Mouse (Mus musculus): ENCODE data around the gene Maip1.

DNA sequence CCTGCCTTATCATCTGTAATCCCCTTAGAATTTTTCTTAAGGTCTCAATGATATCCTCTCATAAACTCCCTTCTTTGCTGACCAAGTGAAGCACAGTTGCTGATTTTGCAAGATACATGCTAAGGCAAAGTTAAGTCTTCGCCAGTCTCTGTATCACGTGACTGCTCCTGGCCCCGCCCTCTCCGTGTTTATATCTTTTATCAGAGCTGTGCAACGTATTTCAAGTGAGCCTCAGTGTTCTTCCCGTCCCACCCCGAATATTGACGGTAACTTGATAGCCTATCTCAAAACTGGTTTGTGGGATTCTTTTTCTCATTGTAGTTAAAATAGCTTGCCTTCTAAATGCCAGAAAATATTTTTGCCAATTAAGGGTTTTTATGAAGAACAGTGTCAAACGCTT lies 30.3 kb downstream of the Maip1 start:
- TF ChIP-seq GATA1 (IDR thresholded peaks at IDR 0.05; ENCODE audit: borderline replicate concordance, low read length) (no peak), FLI1 (IDR thresholded peaks at IDR 0.05; ENCODE audit: low read length) (no peak)

Measured in megakaryocyte, embryonic 14.5 days (primary cell).